Mouse (Mus musculus) stomach, embryonic 16.5 days (tissue): ENCODE data around the gene Tgfbi. TPM values are rescaled to one million over a fixed set of nuclear protein-coding genes. Genes with fewer than 3 reads are reported as not detected.
A peak's percentile ranks its signal among the peaks of the same experiment; 100 is the strongest.

Experiments
- ATAC-seq: fragments of 200-750 bp; cut with Nextera tagmentation; 2 replicates; pipeline ENCODE4 v1.8.0; 2017; ENCODE audit warnings: moderate number of reproducible peaks, moderate TSS enrichment; ENCODE audit not compliant: insufficient read depth, low FRiP score
- H3K27ac ChIP-seq: fragments of 300-500 bp; sonication (generic); 2 replicates; pipeline ENCODE4 v1.5.1; 2014; ENCODE audit warnings: low read length
- H3K27me3 ChIP-seq: fragments of 300-500 bp; sonication (generic); 2 replicates; pipeline ENCODE4 v1.6.1; 2014; ENCODE audit warnings: low read length, control low read depth, mixed read lengths; ENCODE audit not compliant: control insufficient read depth, insufficient read depth
- H3K36me3 ChIP-seq: fragments of 300-500 bp; sonication (generic); 2 replicates; pipeline ENCODE4 v1.6.1; 2014; ENCODE audit warnings: low read length; ENCODE audit not compliant: control insufficient read depth, insufficient read depth
- H3K4me1 ChIP-seq: fragments of 300-500 bp; sonication (generic); 2 replicates; pipeline ENCODE4 v1.6.1; 2014; ENCODE audit warnings: low read length, control low read depth, mixed read lengths; ENCODE audit not compliant: control insufficient read depth, insufficient read depth
- H3K4me2 ChIP-seq: fragments of 300-500 bp; sonication (generic); 2 replicates; pipeline ENCODE4 v1.6.1; 2014; ENCODE audit warnings: low read depth, low read length, mixed read lengths
- H3K4me3 ChIP-seq: fragments of 300-500 bp; sonication (generic); replicated peaks from 2 replicates; pipeline ENCODE4 v1.5.1; 2014; ENCODE audit warnings: mild to moderate bottlenecking, low read length
- H3K9ac ChIP-seq: fragments of 300-500 bp; sonication (generic); 2 replicates; pipeline ENCODE4 v1.6.1; 2014; ENCODE audit warnings: low read length
- H3K9me3 ChIP-seq: fragments of 300-500 bp; sonication (generic); replicated peaks from 2 replicates; pipeline ENCODE4 v1.6.1; 2016; ENCODE audit warnings: low read length, control low read depth; ENCODE audit not compliant: control insufficient read depth
- WGBS: fragments of 180-500 bp; shearing (Covaris S2); extraction: QIAGEN DNeasy Blood & Tissue Kit; methylation state at CpG from one replicate; pipeline ENCODE4 v1.1.7; 2014; 5-methylcytosine and 5-hydroxymethylcytosine counted together
- polyA plus RNA-seq: library from polyadenylated mRNA; unstranded; fragments of >200 nt; fragmentation: Nextera tagmentation; extraction: Ambion mirVana; gene quantifications from 2 replicates; pipeline ENCODE4 v1.2.1, GENCODE M21; 2015

Tgfbi gene
- polyA plus RNA-seq, 1 experiment from 2014 or later, result 180 TPM

- Histone ChIP-seq H3K27ac (no peak overlapping the region), H3K4me2 (no peak overlapping the region), H3K9ac (no peak overlapping the region), H3K4me1 (peaks cover 23% of the 10 kb centered on the region), H3K36me3 (no peaks in the 10 kb centered on the region), H3K9me3 (no peaks in the 10 kb centered on the region), H3K4me3 (no peak overlapping the region), H3K27me3 (no peaks in the 10 kb centered on the region)
- WGBS, result 30% methylated on average over 7 of the region's 7 CpGs
- ATAC-seq, result peak; percentile 27; the same call in 1 of the 2 replicates
Measured at GRCm38 (mm10) chr13:56657946-56658512, 48.7 kb downstream of the Tgfbi start.

GRCm38 (mm10) chr13:56658931-56659330, 49.6 kb downstream of the Tgfbi start:
- Histone ChIP-seq H3K27ac (no peak overlapping the region), H3K4me1 (peaks cover 18% of the 10 kb centered on the region), H3K27me3 (no peaks in the 10 kb centered on the region), H3K9me3 (no peaks in the 10 kb centered on the region), H3K36me3 (no peaks in the 10 kb centered on the region), H3K4me3 (no peak overlapping the region), H3K9ac (no peak overlapping the region), H3K4me2 (no peak overlapping the region)
- ATAC-seq, result no peak
- 57% methylated on average over 6 of the region's 6 CpGs for WGBS

GRCm38 (mm10) chr13:56661914-56662621, 52.7 kb downstream of the Tgfbi start:
- Histone ChIP-seq H3K9me3 (no peaks in the 10 kb centered on the region), H3K9ac (no peak overlapping the region), H3K4me1 (peaks cover 22% of the 10 kb centered on the region), H3K36me3 (no peaks in the 10 kb centered on the region), H3K4me3 (no peak overlapping the region), H3K4me2 (no peak overlapping the region), H3K27ac (peak overlapping the region; percentile 36; the same call in 1 of the 2 replicates), H3K27me3 (no peaks in the 10 kb centered on the region)
- ATAC-seq, result peak; percentile 38; the same call in 1 of the 2 replicates
- 43% methylated on average over 7 of the region's 7 CpGs for WGBS

GRCm38 (mm10) chr13:56664256-56665170, 55.2 kb downstream of the Tgfbi start:
- Histone ChIP-seq H3K9ac (no peak overlapping the region), H3K36me3 (no peaks in the 10 kb centered on the region), H3K9me3 (no peaks in the 10 kb centered on the region), H3K4me2 (no peak overlapping the region), H3K4me1 (peaks cover 11% of the 10 kb centered on the region; the same call in 1 of the 2 replicates), H3K4me3 (no peak overlapping the region), H3K27me3 (no peaks in the 10 kb centered on the region), H3K27ac (no peak overlapping the region)
- no peak for ATAC-seq
- WGBS, result 70% methylated on average over 17 of the region's 17 CpGs

- 45% methylated on average over 11 of the region's 11 CpGs for WGBS
- H3K27me3 ChIP-seq, result no peaks in the 10 kb centered on the region
- peak; percentile 73 for ATAC-seq
- no peaks in the 10 kb centered on the region; the same call in 1 of the 2 replicates for H3K4me1 ChIP-seq
- no peak overlapping the region for H3K9ac ChIP-seq
- no peak overlapping the region for H3K27ac ChIP-seq
- no peak overlapping the region for H3K4me2 ChIP-seq
- H3K4me3 ChIP-seq, result no peak overlapping the region
- H3K9me3 ChIP-seq, result no peaks in the 10 kb centered on the region
- H3K36me3 ChIP-seq, result no peaks in the 10 kb centered on the region
Measured at GRCm38 (mm10) chr13:56671206-56671605, 61.9 kb downstream of the Tgfbi start.

DNA sequence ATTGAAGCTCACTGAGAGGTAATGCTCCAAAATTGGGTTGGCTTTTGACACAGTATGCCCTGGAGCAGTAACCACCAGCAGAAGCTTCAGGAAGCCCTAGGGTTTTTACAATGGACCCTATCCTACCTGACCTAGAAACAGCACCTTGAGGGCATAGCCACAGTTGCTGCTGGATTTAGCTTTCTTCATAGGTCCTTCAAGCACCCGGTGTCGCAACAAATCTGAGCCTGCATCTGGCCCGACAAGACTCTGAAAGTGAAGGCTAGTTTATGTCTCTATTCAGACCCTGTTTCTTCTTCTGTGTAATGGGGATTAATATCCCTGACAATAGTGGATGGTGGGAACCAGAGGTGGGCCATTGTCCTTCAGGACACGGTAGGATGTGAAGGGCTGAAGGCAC, 68.4 kb downstream of the Tgfbi start:
- ATAC-seq, result no peak
- Histone ChIP-seq H3K9me3 (no peaks in the 10 kb centered on the region), H3K9ac (no peak overlapping the region), H3K27me3 (no peaks in the 10 kb centered on the region), H3K27ac (peak overlapping the region; percentile 69), H3K4me1 (peaks cover 25% of the 10 kb centered on the region), H3K36me3 (no peaks in the 10 kb centered on the region), H3K4me3 (no peak overlapping the region), H3K4me2 (no peak overlapping the region)
- 72% methylated on average over 4 of the region's 4 CpGs for WGBS

GRCm38 (mm10) chr13:56678188-56678787, 69.0 kb downstream of the Tgfbi start:
- H3K9me3 ChIP-seq, result no peaks in the 10 kb centered on the region
- peak; percentile 48 for ATAC-seq
- peak overlapping the region; percentile 69 for H3K27ac ChIP-seq
- WGBS, result 28% methylated on average over 10 of the region's 10 CpGs
- H3K4me2 ChIP-seq, result no peak overlapping the region
- H3K4me3 ChIP-seq, result no peak overlapping the region
- H3K4me1 ChIP-seq, result peaks cover 25% of the 10 kb centered on the region
- H3K9ac ChIP-seq, result no peak overlapping the region
- H3K36me3 ChIP-seq, result no peaks in the 10 kb centered on the region
- no peaks in the 10 kb centered on the region for H3K27me3 ChIP-seq

DNA sequence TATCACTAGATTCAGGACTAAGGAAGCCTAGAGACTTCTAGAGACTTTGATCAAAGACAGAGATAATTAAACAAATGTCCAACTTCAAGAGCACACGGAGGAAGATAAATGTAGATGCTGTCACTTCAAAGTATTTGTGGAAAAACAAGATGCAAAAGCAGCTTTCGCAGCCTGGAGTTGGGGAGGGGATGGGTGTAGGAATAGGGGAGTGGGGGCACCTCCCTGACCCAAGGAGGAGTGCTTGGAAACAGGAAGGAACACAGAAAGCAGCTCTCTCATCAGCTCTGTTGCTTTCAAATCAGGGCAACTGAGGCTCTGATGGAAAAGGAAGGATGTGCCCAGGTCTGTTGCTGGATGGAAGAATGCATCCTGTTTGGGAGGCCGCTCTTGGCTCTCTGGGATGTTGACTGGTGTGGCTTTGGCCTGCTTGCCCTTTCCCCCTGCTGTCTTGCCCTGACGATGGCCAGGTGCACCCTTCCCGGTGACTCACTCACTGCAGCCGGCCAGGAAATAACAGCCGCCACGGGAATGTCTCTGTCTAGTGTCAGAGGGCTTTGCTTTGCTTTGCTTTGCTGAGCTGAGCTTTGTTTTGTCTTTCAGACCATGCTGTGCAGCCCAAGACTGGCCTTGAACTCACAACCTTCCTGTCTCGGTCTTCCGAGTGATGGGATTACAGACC, 69.6 kb downstream of the Tgfbi start:
- no peaks in the 10 kb centered on the region for H3K27me3 ChIP-seq
- H3K4me2 ChIP-seq, result no peak overlapping the region
- H3K36me3 ChIP-seq, result no peaks in the 10 kb centered on the region
- ATAC-seq, result peak; percentile 48
- no peak overlapping the region for H3K4me3 ChIP-seq
- H3K4me1 ChIP-seq, result peaks cover 28% of the 10 kb centered on the region
- H3K9me3 ChIP-seq, result no peaks in the 10 kb centered on the region
- WGBS, result 32% methylated on average over 10 of the region's 10 CpGs
- H3K9ac ChIP-seq, result no peak overlapping the region
- peak overlapping the region; percentile 69 for H3K27ac ChIP-seq
